Mouse (Mus musculus) neutrophil, adult 5-6 weeks (primary cell): ENCODE results near the gene Cnot4. TPM values are rescaled to one million over a fixed set of nuclear protein-coding genes. Genes with fewer than 3 reads are reported as not detected.

Experiments
- ATAC-seq: fragments of 151-379, 151-347 bp; 2 replicates; pipeline ENCODE4 v1.8.0; 2017; ENCODE audit warnings: mild to moderate bottlenecking, moderate TSS enrichment; ENCODE audit not compliant: insufficient number of reproducible peaks, poor library complexity, low FRiP score, severe bottlenecking; ENCODE audit errors: extremely low read depth
- total RNA-seq: library from RNA; stranded (forward); fragments of 200-1000 nt; gene quantifications from 2 replicates; pipeline ENCODE4 v1.2.3, GENCODE M21; 2017

Gene Cnot4
- total RNA-seq, 1 experiment from 2014 or later = 57.0 TPM

- ATAC-seq = no peak
These were observed 62.3 kb downstream of the Cnot4 start for GRCm38 (mm10) chr6:35071261-35071660.

- ATAC-seq = no peak
These were observed 71.1 kb downstream of the Cnot4 start for GRCm38 (mm10) chr6:35062446-35062845.

GRCm38 (mm10) chr6:35043127-35043526 lies 90.4 kb downstream of the Cnot4 start:
- ATAC-seq = no peak

DNA sequence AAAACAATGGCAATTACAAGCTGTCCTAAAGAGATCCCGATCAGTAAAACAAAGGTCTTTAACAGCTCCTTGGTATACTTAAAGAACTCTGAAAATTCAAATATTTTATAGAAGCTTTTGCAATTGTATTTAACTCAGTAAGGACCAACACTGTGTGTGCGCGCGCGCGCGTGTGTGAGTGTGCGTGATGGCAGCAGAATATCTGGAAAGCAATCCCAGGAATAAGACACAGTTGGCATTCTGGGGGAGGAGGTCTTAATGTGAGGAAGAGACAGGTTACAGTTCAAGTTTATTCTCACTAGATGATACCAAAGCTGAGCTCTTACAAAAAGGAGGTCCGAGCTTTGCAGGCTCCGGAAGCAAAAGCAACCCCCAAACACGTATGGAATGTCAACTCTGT lies 100.2 kb downstream of the Cnot4 start:
- no peak for ATAC-seq

DNA sequence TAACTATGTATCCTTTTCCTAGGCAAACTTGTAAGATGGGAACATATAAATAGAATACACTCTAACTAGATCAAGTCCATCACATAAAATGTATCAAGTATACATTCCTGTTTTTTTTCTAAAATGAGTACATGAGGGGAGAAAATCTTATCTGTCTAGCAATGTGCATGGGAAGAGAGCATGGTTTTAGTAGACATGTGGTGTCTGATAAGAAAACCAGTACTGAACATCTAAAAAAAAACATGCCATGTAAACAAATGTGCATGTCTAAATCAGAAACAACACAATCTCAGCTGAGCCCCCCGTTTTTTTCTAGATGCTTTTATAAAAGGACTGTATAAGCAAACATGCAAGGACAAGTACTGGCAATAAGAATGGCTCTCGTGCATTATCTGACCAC lies 100.8 kb downstream of the Cnot4 start:
- no peak for ATAC-seq

DNA sequence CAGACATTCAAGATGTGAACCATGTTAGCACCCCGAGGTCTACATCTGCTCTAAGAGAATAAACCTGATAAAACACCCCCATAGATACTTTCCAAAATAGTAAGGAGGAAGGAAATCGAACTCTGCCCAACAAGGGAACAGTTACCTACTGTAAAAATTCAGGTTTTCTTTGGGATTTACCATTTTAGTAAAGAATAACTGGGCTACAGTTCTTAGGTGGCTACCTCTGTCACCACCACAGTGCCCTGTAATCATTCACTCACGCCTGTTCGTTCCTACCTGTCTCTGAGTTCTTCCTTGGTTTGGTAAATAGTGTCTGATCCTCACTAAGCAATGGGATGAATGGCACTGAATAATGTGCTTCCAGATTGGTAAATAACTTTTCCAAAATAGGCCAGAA lies 102.7 kb downstream of the Cnot4 start:
- no peak for ATAC-seq

DNA sequence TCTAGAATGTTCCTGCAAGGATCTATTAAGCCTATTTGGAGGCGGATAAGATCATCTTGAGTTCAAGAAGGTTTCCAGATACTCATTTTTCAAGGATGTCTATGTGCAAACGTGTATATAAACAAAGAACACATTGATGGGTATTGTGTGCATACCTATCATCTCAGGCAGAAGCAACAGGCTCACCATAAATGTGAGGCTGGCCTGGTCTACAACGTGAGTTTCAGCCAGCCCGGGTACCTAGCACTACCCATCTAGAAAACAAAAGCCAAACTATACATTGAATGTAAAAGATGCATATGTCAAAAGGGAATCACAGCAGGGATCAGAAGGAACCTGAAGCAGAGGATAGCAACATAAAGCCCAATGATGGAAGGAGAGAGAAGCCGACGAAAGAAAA lies 103.3 kb downstream of the Cnot4 start:
- ATAC-seq = no peak

- ATAC-seq = no peak
These were observed 105.5 kb downstream of the Cnot4 start for GRCm38 (mm10) chr6:35028023-35028422.

DNA sequence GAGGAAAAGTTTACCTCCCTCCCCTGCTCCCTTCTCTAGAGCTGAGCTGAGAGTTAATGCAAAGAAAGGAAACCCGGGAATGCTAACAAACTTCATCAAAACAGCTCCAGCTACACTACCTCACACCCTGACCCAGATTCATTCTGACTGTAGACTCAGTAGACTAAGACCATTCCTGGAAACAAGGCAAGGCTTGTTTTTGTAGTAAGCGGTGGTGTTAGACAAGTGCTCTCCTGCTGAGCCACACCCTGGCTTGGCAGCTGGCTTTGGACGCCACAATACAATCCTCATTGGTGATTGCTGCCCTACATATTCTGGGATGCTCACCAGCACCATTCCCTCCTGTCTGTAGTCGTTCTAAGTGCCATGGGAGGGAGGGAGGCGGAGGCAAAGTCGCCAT lies 106.3 kb downstream of the Cnot4 start:
- no peak for ATAC-seq

- no peak for ATAC-seq
These were observed 116.9 kb downstream of the Cnot4 start for GRCm38 (mm10) chr6:35016624-35017023.

DNA sequence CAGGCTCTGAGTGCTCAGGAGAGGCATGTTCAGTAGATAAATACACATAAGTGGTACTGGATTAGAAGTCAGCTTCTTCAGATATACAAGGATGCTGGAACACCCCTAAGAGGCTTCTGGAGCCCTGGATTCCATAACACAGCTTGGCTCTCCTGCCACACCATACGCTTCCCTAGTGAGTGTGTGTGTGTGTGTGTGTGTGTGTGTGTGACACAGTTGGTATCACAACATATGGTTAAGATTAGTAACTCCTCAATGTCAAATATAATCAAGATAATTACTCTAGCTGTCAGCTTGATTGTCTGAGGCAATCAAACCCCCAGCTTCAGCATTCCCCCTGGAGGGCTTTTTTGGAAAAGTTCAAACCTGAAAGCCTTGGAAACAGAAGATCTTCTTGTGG lies 121.6 kb downstream of the Cnot4 start:
- ATAC-seq = no peak

- ATAC-seq = no peak
These were observed 122.8 kb downstream of the Cnot4 start for GRCm38 (mm10) chr6:35010705-35011104.

GRCm38 (mm10) chr6:35002261-35002669 lies 131.3 kb downstream of the Cnot4 start:
- ATAC-seq = no peak

DNA sequence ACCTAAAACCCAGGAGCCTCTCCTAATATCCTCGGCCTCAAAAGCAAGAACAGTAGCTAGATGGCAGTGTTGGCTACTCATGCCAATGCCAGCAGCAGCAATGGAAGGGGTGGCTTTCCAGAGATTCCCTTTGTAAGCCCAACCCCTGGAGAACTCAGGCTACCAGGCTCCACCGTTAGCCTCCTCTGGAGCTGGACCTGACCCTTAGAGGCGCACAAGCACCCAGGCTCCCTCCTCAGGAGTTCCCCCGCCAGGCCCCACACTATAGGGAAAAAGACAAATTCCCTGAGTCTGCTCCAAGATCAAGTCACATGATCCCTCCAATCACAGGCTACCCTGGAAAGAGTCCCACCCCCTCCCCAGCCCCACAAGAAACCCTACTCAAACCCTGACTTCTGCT lies 134.4 kb downstream of the Cnot4 start:
- ATAC-seq = no peak

GRCm38 (mm10) chr6:34996496-34996895 lies 137.0 kb downstream of the Cnot4 start:
- no peak for ATAC-seq

GRCm38 (mm10) chr6:34995265-34995681 lies 138.3 kb downstream of the Cnot4 start:
- peak; percentile 84 for ATAC-seq

- no peak for ATAC-seq
These were observed 138.8 kb downstream of the Cnot4 start for GRCm38 (mm10) chr6:34994692-34995091.

GRCm38 (mm10) chr6:34989263-34989662 lies 144.3 kb downstream of the Cnot4 start:
- no peak for ATAC-seq

DNA sequence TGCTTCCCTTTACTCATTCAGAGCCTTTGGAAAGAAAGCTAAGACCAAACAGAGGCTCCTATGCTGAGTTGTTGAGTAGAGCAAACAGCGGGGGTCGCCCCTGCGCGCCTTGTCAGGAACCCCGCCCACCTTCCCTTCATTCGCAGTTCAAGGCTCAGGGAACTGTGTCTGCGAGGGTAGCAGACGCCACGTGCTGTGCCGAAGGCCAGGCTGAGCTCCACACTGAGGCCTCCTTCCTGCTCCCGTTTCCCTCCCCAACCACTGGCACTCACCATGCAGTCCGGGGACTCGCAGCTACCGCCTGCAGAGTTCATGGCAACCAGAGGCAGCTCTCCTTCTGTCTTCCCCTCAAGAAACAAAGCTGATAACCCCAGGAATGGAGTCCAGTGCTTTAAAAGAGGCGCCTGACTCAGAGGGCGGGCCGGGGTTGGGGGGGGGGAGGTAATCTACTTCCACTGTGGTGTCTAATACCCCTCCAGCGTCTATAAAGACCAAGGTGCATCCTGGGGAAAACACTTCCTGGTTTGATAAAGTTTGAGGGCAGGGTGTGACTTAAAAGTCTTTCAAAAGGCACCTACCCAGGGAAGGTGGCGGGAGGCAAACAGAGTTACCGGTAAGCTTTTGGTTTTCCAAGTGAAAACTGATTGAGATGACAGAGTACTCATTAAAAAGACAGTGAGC lies 145.3 kb downstream of the Cnot4 start, which contains the start of gene Slc23a4:
Gene Slc23a4, minus strand, starts transcription at position 324 of the 681 bp plus-strand sequence.
- no peak for ATAC-seq

GRCm38 (mm10) chr6:34987085-34987645 lies 146.4 kb downstream of the Cnot4 start:
- no peak for ATAC-seq

DNA sequence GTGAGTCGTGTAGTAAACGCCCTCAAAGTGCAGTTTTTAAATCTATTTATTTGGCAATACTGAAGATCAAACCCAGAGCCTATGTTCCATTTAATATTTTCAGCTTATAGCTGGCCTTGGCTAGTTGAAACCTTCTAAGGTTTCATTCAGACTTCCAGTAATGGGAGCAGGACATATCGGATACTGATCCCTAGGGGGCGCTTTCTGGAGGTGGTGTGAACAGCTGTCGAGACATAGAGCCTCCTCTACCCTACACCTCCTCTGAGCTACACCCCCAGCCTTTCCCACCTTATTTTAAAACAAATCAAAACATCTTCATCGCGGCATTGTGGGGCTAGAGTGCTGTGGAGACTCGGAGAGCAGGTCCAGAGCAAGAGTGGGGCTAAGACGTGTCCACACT lies 152.9 kb downstream of the Cnot4 start:
- no peak for ATAC-seq
